Mouse (Mus musculus) kidney, adult 2 months (tissue): ENCODE data around the gene Ccdc162.

ENCODE experiments used
- CTCF ChIP-seq: fragments of 200-500 bp; conservative IDR thresholded peaks from 2 replicates; pipeline ENCODE4 v1.5.1; 2011; ENCODE audit warnings: low read depth, mild to moderate bottlenecking, control low read depth, low read length, moderate library complexity, mixed read lengths; ENCODE audit not compliant: insufficient read depth, insufficient read length
- POLR2A ChIP-seq: fragments of 200-500 bp; IDR thresholded peaks from one replicate; pipeline ENCODE4 v1.6.1; 2011; ENCODE audit warnings: low read depth, low read length, control low read depth

GRCm38 (mm10) chr10:41719587-41719986 lies 3.2 kb upstream of the Ccdc162 start:
- TF ChIP-seq CTCF (no peak), POLR2A (no peak)
